Mouse (Mus musculus): ENCODE results near the gene Gm11559.
"Not testable (repeated sequence)": the region's sequence is repeated elsewhere in the genome, so short reads cannot be mapped to it uniquely, and the experiment has no call there.

Gene Gm11559

DNA sequence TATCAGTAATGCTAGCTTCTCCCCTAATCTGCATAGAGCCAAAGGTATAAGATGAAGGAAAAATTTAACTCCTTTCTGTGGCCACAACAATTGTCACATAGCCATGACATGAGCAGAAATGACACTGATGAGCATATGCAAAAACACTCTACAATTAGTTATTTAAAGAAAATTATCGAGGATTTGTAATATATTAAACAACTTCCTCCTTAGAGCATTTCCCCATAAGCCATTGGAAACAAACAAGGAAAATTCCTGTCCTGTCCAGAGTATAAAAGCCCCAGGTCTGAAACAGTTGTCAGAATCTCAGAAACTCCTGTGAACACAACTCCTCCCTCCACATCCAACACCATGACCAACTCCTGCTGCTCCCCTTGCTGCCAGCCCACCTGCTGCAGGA, at the start of gene Gm11559:
TSS of gene Gm11559 (plus strand) at position 301 of the 400 bp plus-strand sequence.
- not testable (repeated sequence) for DNase-seq (ENCODE audit: low spot score)

DNA sequence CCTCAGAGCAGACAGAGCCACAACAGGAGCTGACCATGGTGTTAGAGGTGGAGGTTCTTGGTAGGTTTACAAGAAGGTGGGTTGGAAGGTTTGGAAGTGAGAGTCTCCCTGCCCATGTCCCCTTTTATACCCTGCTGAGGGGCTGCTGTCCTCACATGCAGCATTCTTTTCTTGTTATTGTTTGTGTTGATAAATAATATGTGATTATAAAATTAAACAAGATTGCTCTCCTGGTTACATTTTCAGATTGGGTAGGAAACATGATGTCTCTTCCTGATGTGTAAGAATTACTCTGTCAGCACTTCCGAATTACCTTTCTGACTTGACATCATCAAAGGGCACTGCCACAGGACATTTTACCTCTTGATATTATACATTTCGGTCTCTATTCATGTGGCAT, 48.7 kb upstream of the Gm11559 start, which contains the start of gene Gm11564:
TSS of gene Gm11564 (minus strand) at position 101 of the 400 bp plus-strand sequence.
- DNase-seq (ENCODE audit: low spot score): not testable (repeated sequence)

DNA sequence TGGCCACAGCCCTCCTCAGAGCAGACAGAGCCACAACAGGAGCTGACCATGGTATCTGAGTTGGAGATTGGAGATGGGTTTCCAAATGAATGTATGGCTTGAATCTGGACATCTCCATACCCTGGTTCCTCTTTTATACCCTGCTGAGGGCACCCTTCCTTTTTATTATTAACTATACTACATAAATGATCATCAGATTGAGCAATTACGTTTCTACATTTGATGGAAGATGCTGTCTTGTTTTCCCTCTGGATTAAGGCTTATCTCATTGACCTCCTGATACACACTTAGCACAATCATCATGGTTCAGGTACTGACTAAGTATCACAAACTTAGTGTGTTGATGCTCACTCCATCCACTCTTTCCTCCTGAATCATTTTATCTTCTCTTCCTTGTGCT, 26.3 kb upstream of the Gm11559 start, which contains the start of gene 2300003K06Rik:
TSS of gene 2300003K06Rik (minus strand) at position 101 of the 400 bp plus-strand sequence.
- no peak for DNase-seq (ENCODE audit: low spot score)

DNA sequence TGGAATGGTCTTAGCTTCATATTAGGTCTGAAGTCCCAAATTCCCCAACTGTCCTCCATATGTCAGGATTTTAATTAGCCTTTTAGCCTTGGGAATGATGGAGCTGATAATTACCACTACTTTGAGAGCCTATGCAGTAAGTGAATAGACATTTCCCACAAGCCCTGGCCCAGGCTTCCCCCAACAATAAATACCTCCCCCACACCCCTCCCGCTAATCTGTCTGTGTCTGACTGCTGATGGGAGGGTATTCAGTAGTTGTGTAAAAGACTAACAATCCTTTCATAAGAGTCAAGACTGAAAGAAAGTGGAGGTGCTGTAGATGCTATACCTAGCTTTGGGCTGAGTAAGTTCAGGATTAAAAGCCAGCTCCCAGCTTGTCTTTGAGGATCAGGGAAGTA, 22.1 kb upstream of the Gm11559 start:
- DNase-seq (ENCODE audit: low spot score): no peak

DNA sequence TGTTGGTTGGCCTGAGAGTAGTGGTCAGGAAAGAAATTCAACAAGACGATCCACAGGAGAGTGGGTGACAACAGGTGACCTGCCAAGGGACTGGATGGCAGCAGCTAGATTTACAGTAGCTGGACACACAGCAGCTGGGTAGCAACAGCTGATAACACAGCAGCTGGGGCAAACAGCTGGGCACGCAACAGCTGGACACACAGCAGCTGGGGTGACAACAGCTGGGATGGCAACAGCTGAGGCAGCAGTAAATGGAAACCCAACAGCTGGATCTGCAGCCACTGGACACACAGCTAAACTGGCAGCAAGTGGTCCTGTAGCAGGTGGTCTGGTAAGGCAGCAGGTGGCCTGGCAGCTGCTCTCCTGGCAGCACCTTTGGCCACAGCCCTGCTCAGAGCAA, 17.5 kb upstream of the Gm11559 start:
- DNase-seq (ENCODE audit: low spot score): no peak

DNA sequence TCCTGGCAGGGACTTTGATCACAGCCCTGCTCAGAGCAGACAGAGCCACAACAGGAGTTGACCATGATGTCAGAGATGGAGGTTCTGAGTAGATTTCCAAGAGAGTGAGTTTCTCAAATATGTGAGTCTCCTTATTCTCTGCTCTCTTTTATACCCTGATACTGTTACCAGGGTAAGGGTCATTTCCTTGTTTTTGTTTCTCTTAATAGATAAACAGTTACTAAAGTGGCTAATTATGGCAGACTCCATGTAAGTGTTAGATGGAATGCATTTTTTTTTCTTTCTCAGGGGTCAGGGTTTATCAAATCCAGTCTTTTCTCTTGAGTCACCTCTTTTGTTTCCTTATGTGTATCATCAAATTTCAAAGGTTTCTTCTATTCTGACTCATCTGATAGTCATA, 12.8 kb upstream of the Gm11559 start, which contains the start of gene Krtap4-16:
TSS of gene Krtap4-16 (minus strand) at position 101 of the 400 bp plus-strand sequence.
- DNase-seq (ENCODE audit: low spot score): no peak

DNA sequence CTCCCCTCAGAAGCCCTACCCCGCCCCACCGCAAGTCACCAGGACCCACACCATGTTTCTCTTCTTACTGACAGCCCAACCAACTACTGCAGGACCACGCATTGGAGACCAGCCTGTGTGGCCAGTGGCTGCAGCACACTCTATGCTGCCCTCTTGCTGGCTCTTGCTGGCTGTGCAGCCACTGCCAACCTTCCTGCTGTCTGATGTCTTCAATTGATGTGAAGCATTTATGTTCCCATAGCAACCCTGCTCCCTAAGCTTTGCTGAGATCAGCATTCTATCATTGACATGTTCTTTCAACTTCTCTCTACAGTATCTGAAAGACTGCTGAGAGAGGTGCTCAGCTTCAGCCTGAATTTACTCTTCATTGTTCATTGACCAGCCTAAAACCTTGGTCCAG, 10.2 kb upstream of the Gm11559 start:
- no peak for DNase-seq (ENCODE audit: low spot score)

DNA sequence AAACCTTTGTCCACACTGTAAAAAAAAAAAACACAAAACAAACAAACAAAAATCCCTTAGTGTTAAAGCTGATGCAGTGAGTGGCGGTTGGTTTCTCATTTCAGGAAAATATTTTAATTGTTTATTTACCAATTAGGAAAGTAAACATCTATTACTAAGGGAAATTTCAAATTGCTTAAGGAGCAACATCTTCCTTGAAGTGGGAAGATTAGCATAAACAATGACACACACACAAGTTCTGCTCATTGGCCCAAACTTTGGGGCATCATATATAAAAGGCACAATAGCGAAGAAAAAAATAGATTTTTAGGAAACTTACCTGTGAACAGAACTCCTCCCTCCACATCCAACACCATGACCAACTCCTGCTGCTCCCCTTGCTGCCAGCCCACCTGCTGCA, 6.7 kb upstream of the Gm11559 start, which contains the start of gene Gm11568:
TSS of gene Gm11568 (plus strand) at position 301 of the 400 bp plus-strand sequence.
- no peak for DNase-seq (ENCODE audit: low spot score)

DNA sequence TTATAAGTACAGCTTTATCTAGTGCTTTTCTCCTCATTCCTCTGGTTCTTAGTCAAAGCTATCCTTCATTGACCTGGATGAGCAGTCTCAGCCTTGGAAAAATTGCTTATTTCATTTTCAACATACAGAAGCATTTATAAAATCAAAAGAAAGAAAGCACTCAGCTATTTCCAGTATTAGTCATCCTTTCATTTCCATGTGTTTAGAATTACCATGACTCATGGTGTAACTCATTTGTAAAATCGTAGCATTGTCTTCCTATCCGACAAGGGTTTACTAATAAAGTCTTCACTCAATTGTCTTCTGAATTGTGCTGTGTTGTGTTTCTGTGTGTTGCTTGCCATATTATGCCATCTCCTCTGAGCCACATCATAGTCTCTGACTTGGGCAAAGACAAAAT, 5.5 kb upstream of the Gm11559 start:
- no peak for DNase-seq (ENCODE audit: low spot score)

DNA sequence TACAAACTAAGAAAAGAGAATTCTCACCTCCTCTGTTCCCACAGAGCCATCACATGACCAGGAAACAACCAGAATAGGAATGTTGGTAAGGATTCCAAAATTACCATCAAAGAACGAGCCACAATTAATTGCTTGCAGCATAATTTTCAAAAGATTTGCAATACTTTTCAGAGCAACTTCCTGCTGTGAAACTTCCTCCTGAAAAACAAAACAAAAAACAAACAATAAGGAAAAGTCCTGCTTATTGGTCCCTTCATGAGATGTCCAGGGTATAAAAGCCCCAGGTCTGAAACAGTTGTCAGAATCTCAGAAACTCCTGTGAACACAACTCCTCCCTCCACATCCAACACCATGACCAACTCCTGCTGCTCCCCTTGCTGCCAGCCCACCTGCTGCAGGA, 8.8 kb downstream of the Gm11559 start, which contains the start of gene Krtap9-1:
TSS of gene Krtap9-1 (plus strand) at position 301 of the 400 bp plus-strand sequence.
- not testable (repeated sequence) for DNase-seq (ENCODE audit: low spot score)

DNA sequence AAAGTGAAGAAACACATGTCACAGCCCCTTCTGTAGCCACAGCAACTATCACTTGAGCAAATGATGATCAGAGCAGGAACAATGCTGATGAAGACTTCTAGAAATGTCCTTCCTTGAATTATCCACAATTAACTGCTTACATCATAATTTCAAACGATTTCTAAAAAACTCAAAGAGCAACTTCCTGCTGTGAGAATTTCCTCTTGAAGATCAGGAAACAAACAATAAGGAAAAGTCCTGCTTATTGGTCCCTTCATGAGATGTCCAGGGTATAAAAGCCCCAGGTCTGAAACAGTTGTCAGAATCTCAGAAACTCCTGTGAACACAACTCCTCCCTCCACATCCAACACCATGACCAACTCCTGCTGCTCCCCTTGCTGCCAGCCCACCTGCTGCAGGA, 14.6 kb downstream of the Gm11559 start, which contains the start of gene Gm11567:
TSS of gene Gm11567 (plus strand) at position 301 of the 400 bp plus-strand sequence.
- not testable (repeated sequence) for DNase-seq (ENCODE audit: low spot score)

DNA sequence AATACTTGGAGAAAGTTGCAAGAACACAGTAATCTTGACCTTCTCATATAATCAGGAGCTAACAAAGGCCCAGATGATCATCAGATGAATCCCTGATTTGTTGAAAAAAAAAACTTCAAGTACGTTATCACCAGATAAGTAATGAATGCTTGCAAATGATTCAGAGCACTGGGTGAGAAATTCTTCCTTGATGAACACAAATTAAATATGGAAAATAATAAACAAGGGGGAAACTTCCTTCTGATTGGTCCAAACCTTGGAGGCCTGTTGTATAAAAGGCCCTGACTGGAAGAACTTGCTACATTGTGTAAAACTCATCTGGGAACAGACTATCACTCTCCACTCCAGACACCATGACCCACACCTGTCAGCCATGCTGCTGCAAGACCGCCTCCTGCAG, 43.3 kb downstream of the Gm11559 start, which contains the start of gene Krtap31-1:
TSS of gene Krtap31-1 (plus strand) at position 301 of the 400 bp plus-strand sequence.
- no peak for DNase-seq (ENCODE audit: low spot score)

DNA sequence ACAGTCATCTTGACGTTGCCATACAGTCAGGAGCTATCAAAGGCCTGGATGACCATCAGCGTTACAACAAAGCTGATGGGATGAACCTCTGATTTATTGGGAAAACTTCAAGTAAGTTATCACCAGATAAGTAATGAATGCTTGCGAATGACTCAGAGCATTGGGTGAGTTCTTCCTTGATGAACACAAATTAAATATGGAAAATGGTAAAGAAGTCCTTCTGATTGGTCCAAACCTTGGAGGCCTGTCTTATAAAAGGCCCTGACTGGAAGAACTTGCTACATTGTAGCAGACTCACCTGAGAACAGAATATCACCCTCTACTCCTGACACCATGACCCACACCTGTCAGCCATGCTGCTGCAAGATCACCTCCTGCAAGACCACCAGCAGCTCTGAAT, 50.2 kb downstream of the Gm11559 start, which contains the start of gene Gm11565:
TSS of gene Gm11565 (plus strand) at position 301 of the 400 bp plus-strand sequence.
- DNase-seq (ENCODE audit: low spot score): no peak
